Mouse (Mus musculus) adrenal gland, postnatal 10 days (tissue): Measurements from ENCODE around the gene Ephb1. TPM values are rescaled to one million over a fixed set of nuclear protein-coding genes. Genes with fewer than 3 reads are reported as not detected.

Experiments
- DNase-seq: peaks from one replicate; pipeline ENCODE4 v3.0.0; 2021; ENCODE audit warnings: mixed read lengths
- total RNA-seq, 2 experiments: library from RNA; stranded (reverse); gene quantifications; 2 replicates each; pipeline ENCODE4 v1.2.3; 2021

Gene Ephb1
- total RNA-seq, 2 experiments from 2014 or later: 3.5 to 4.6 TPM

GRCm38 (mm10) chr9:102352186-102353055 lies 2.1 kb downstream of the Ephb1 start:
- DNase-seq: no peak

GRCm38 (mm10) chr9:102351721-102352120 lies 2.8 kb downstream of the Ephb1 start:
- no peak for DNase-seq

- no peak for DNase-seq
These were observed 3.3 kb downstream of the Ephb1 start for GRCm38 (mm10) chr9:102351221-102351620.

- DNase-seq: no peak
These were observed 3.8 kb downstream of the Ephb1 start for GRCm38 (mm10) chr9:102350696-102351095.

GRCm38 (mm10) chr9:102350076-102350475 lies 4.4 kb downstream of the Ephb1 start:
- DNase-seq: no peak

GRCm38 (mm10) chr9:102346801-102347200 lies 7.7 kb downstream of the Ephb1 start:
- no peak for DNase-seq

- DNase-seq: no peak
These were observed 9.0 kb downstream of the Ephb1 start for GRCm38 (mm10) chr9:102345474-102345873.

GRCm38 (mm10) chr9:102345047-102345446 lies 9.4 kb downstream of the Ephb1 start:
- no peak for DNase-seq

GRCm38 (mm10) chr9:102344086-102344930 lies 10.2 kb downstream of the Ephb1 start:
- DNase-seq: no peak

- DNase-seq: no peak
These were observed 11.4 kb downstream of the Ephb1 start for GRCm38 (mm10) chr9:102343061-102343460.

- no peak for DNase-seq
These were observed 12.5 kb downstream of the Ephb1 start for GRCm38 (mm10) chr9:102342026-102342425.

GRCm38 (mm10) chr9:102340768-102341167 lies 13.7 kb downstream of the Ephb1 start:
- DNase-seq: no peak

GRCm38 (mm10) chr9:102335571-102336282 lies 18.8 kb downstream of the Ephb1 start:
- DNase-seq: no peak

- no peak for DNase-seq
These were observed 24.0 kb downstream of the Ephb1 start for GRCm38 (mm10) chr9:102330266-102331060.

GRCm38 (mm10) chr9:102327625-102328150 lies 26.8 kb downstream of the Ephb1 start:
- DNase-seq: no peak

GRCm38 (mm10) chr9:102315436-102315835 lies 39.1 kb downstream of the Ephb1 start:
- no peak for DNase-seq

GRCm38 (mm10) chr9:102314795-102315194 lies 39.7 kb downstream of the Ephb1 start:
- DNase-seq: no peak

- DNase-seq: peak; percentile 13
These were observed 44.1 kb downstream of the Ephb1 start for GRCm38 (mm10) chr9:102310431-102310830.

- no peak for DNase-seq
These were observed 45.2 kb downstream of the Ephb1 start for GRCm38 (mm10) chr9:102309278-102309677.

GRCm38 (mm10) chr9:102307656-102308055 lies 46.8 kb downstream of the Ephb1 start:
- DNase-seq: no peak
